Mouse (Mus musculus) stomach, embryonic 14.5 days (tissue): ENCODE data around the gene Adarb2. TPM values are rescaled to one million over a fixed set of nuclear protein-coding genes. Genes with fewer than 3 reads are reported as not detected.

Source experiments
- ATAC-seq: fragments of 200-750 bp; cut with Nextera tagmentation; 2 replicates; pipeline ENCODE4 v1.8.0; 2017; ENCODE audit warnings: low read depth, moderate TSS enrichment; ENCODE audit not compliant: insufficient number of reproducible peaks, insufficient read depth, low FRiP score
- H3K27ac ChIP-seq: fragments of 300-500 bp; sonication (generic); 2 replicates; pipeline ENCODE4 v1.5.1; 2014; ENCODE audit warnings: mild to moderate bottlenecking, low read length, moderate library complexity, mixed read lengths
- H3K27me3 ChIP-seq: fragments of 300-500 bp; sonication (generic); 2 replicates; pipeline ENCODE4 v1.6.1; 2014; ENCODE audit warnings: low read length, control low read depth, mixed read lengths; ENCODE audit not compliant: control insufficient read depth, insufficient read depth
- H3K36me3 ChIP-seq: fragments of 300-500 bp; sonication (generic); 2 replicates; pipeline ENCODE4 v1.6.1; 2014; ENCODE audit warnings: mild to moderate bottlenecking, control low read depth, low read length, moderate library complexity, mixed read lengths; ENCODE audit not compliant: control insufficient read depth, insufficient read depth
- H3K4me1 ChIP-seq: fragments of 300-500 bp; sonication (generic); 2 replicates; pipeline ENCODE4 v1.6.1; 2014; ENCODE audit warnings: low read length, control low read depth, mixed read lengths; ENCODE audit not compliant: control insufficient read depth, insufficient read depth
- H3K4me2 ChIP-seq: fragments of 300-500 bp; sonication (generic); replicated peaks from 2 replicates; pipeline ENCODE4 v1.6.1; 2014; ENCODE audit warnings: low read depth, low read length, control low read depth
- H3K4me3 ChIP-seq: fragments of 300-500 bp; sonication (generic); 2 replicates; pipeline ENCODE4 v1.5.1; 2014; ENCODE audit warnings: low read depth, low read length, control low read depth
- H3K9ac ChIP-seq: fragments of 300-500 bp; sonication (generic); replicated peaks from 2 replicates; pipeline ENCODE4 v1.6.1; 2014; ENCODE audit warnings: low read depth, mild to moderate bottlenecking, control low read depth, low read length, moderate library complexity, mixed read lengths
- H3K9me3 ChIP-seq: fragments of 300-500 bp; sonication (generic); 2 replicates; pipeline ENCODE4 v1.6.1; 2016; ENCODE audit warnings: low read depth, low read length, control low read depth; ENCODE audit not compliant: control insufficient read depth
- WGBS: fragments of 180-500 bp; shearing (Covaris S2); extraction: QIAGEN DNeasy Blood & Tissue Kit; methylation state at CpG from one replicate; pipeline ENCODE4 v1.1.7; 2014; 5-methylcytosine and 5-hydroxymethylcytosine counted together
- polyA plus RNA-seq: library from polyadenylated mRNA; unstranded; fragments of >200 nt; fragmentation: Nextera tagmentation; extraction: Ambion mirVana; gene quantifications from 2 replicates; pipeline ENCODE4 v1.2.1, GENCODE M21; 2014

Adarb2 gene
- 0.71 and 1.3 TPM in 2 replicates for polyA plus RNA-seq

DNA sequence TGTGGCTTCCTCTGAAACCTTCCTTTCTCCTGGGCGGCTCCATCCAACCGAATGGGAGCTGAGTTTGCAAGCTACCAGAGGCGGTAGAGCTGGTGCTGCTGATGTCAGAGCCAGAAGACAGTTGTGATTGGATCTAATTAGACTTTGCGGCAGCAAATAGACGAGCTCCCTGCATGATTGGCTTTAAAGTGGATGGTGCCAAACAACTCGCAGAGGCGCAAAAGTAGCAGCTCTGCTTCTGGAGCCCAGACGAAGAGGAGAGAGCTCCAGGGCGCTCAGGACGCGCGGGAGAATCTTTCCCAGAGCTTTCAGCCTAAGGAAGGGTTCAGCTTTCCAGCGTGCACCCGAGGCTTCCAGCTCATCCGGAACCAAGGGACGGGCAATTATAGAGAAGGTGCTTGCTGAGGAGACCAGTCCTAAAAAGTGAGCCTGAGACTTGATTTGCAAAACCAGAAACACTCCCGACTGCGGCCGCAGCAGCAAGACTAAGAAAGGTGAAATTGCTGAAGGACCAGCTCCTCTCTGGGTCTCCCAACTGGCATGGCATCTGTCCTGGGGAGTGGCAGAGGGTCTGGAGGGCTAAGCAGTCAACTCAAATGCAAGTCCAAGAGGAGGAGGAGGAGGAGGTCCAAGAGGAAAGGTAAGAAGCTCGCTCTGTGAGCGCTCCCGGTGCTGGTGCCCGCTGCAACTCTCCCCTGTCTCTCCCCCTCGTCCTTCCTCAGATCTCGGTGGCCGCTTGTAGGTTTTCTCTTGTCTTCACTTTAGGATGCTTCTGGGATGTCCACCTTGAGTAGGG, at the start of gene Adarb2:
Gene Adarb2, plus strand, starts transcription at position 186 of the 796 bp plus-strand sequence.
- no peak within 1 kb of the TSS for H3K27ac ChIP-seq
- H3K4me3 ChIP-seq, result peak within 1 kb of the TSS; percentile 32
- H3K9me3 ChIP-seq, result no peaks in the 10 kb centered on the region
- H3K27me3 ChIP-seq, result no peaks in the 10 kb centered on the region
- peak within 1 kb of the TSS; percentile 60 for H3K4me2 ChIP-seq
- no peaks in the 10 kb centered on the region for H3K36me3 ChIP-seq
- WGBS, result under 1% methylated on average over 26 of the region's 26 CpGs
- ATAC-seq, result peak; percentile 63; the same call in 1 of the 2 replicates
- peak within 1 kb of the TSS; percentile 6; the same call in 1 of the 2 replicates for H3K9ac ChIP-seq
- H3K4me1 ChIP-seq, result no peaks in the 10 kb centered on the region

DNA sequence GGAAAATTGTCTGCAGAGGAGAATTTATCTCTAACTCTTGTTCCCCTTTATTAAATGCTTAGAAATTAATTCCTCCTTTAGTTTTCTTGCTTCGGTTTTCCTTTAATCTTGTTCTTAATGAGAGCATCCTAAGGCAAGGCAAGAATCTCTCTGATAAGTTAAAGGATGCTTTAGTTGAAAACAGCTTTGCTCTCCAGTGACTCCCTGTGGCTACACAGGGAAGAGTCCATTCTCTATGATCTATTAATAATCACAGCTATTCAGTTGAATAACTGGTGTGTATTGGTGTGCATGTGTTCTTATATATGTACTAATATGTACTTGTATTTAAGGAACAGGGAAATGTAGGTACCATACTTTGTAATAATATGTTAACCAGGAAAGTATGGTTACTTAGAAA, 28.9 kb upstream of the Adarb2 start:
- 82% methylated on average over 1 of the region's 1 CpGs for WGBS
- H3K27me3 ChIP-seq, result no peaks in the 10 kb centered on the region
- no peak overlapping the region for H3K27ac ChIP-seq
- no peak overlapping the region for H3K4me2 ChIP-seq
- ATAC-seq, result no peak
- H3K4me3 ChIP-seq, result no peak overlapping the region
- H3K36me3 ChIP-seq, result no peaks in the 10 kb centered on the region
- H3K9ac ChIP-seq, result no peak overlapping the region
- H3K4me1 ChIP-seq, result no peaks in the 10 kb centered on the region
- no peaks in the 10 kb centered on the region for H3K9me3 ChIP-seq

DNA sequence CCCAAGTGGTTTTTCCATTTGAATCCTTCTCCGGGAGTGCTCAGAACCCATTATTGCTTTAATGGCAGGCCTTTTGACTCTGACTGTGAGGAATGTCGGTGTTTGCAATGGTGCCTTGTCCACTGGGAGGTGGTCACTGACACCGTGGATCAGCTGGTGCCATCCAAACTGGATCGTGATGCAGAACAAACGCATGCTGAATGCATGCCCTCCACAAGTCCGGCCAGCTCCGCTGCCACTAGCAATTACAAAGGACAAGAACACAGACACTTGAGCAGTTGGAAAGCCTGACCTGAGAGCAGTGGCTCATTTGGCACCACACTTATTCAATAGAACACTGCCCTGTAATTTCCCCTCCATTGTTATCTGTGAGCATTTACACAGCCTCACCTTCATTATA, 10.7 kb upstream of the Adarb2 start:
- H3K27me3 ChIP-seq, result no peaks in the 10 kb centered on the region
- no peaks in the 10 kb centered on the region for H3K4me1 ChIP-seq
- H3K9me3 ChIP-seq, result no peaks in the 10 kb centered on the region
- H3K4me2 ChIP-seq, result no peak overlapping the region
- H3K9ac ChIP-seq, result no peak overlapping the region
- H3K4me3 ChIP-seq, result no peak overlapping the region
- ATAC-seq, result no peak
- H3K36me3 ChIP-seq, result no peaks in the 10 kb centered on the region
- H3K27ac ChIP-seq, result no peak overlapping the region
- WGBS, result 69% methylated on average over 7 of the region's 7 CpGs

DNA sequence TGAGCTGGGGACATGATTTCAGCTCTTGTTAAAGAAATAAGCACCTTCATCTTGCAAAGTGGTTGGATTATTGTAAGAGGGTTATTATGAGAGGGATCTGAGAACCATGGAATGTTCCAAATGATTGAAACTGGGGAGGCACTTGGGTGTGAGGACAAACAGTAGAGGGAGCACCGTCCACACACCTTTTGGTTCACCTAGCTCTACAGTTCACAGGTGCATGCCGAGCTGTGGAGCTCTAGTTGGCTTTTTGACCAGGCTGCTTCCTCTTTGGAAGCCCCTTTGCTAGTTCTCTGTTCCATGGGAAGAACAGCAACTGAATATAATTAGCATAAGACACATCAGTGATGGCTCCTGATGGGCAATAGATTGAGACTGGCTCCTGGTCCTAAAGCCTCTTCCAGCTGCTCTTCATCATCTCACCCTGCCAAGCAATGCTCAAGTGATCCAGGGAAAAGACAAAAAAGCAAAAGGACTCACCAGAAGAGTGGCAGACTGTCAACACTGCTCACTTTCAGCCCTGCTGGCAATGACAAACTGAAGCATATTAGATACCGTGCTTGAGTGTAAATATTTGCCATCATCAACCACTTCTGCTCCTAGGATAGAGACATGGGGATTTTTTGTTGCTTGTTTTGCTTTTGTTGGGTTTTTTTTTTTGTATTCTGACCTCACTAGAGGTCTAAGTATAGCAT, 3.3 kb upstream of the Adarb2 start:
- Histone ChIP-seq H3K4me2 (no peak overlapping the region), H3K9ac (no peak overlapping the region), H3K27me3 (no peaks in the 10 kb centered on the region), H3K9me3 (no peaks in the 10 kb centered on the region), H3K36me3 (no peaks in the 10 kb centered on the region), H3K27ac (no peak overlapping the region), H3K4me1 (no peaks in the 10 kb centered on the region), H3K4me3 (no peak overlapping the region)
- 47% methylated on average over 3 of the region's 3 CpGs for WGBS
- ATAC-seq, result no peak

DNA sequence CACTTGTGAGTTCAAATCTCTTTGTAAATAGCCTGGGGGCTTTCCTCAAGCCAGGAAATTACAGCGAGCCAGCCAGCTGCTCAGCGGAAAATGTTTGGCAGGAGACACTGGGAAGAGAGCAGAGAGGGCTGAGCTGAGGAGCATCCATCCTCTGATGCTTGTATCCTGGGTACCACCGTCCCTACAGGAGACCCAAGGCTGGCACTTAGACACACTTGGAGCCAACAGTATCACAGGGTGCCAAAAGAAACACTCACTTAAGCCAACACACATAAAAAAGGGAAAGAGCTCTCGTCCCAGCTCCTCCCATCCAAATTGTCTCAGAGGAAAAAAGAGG, 779 bp downstream of the Adarb2 start:
- no peak overlapping the region for H3K27ac ChIP-seq
- H3K4me3 ChIP-seq, result peak overlapping the region; percentile 32
- H3K36me3 ChIP-seq, result no peaks in the 10 kb centered on the region
- peak overlapping the region; percentile 6; the same call in 1 of the 2 replicates for H3K9ac ChIP-seq
- peak overlapping the region; percentile 60 for H3K4me2 ChIP-seq
- H3K4me1 ChIP-seq, result no peaks in the 10 kb centered on the region
- WGBS, result 7% methylated on average over 4 of the region's 4 CpGs
- H3K27me3 ChIP-seq, result no peaks in the 10 kb centered on the region
- H3K9me3 ChIP-seq, result no peaks in the 10 kb centered on the region
- ATAC-seq, result no peak

DNA sequence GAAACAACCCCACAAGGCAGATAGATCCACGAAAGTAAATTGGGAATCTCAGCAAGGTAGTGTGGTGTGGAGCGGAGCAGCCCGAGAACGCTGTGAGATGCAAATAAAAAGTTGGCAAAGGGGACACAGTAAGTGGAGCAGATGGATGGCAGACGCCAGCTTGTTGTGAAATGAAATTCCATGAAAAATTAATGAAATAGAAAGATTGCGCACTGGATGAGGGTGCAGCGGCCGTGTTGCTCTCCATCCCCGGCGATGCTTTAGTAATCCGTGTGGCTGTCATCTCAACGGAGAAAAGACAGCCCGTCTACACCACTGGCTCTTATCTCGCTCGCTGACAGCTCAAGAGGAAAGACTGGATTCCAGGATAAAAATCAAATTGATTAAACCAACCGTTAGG, 4.7 kb downstream of the Adarb2 start:
- no peak for ATAC-seq
- H3K4me1 ChIP-seq, result no peaks in the 10 kb centered on the region
- no peak overlapping the region for H3K4me2 ChIP-seq
- H3K27ac ChIP-seq, result no peak overlapping the region
- no peaks in the 10 kb centered on the region for H3K27me3 ChIP-seq
- no peak overlapping the region for H3K9ac ChIP-seq
- H3K36me3 ChIP-seq, result no peaks in the 10 kb centered on the region
- H3K4me3 ChIP-seq, result no peak overlapping the region
- 60% methylated on average over 16 of the region's 16 CpGs for WGBS
- H3K9me3 ChIP-seq, result no peaks in the 10 kb centered on the region

DNA sequence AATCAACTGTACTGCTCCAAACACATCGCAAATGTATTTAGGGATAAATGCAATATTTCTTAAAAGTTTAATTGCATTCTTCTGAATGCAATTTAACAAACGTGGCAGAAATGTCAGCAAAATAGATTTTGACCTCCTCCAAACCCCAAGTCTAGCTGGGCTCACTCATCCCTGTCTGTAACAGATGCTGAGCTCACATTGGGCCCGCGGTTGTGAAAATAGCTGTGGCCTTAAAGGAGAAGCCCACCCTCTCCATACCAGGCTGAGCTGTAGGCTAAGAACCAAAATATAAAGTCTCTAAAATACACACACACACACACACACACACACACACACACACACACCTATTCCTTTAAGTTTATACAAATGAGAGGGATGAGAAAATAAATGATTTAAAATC, 8.1 kb downstream of the Adarb2 start:
- Histone ChIP-seq H3K36me3 (no peaks in the 10 kb centered on the region), H3K27me3 (no peaks in the 10 kb centered on the region), H3K4me2 (no peak overlapping the region), H3K27ac (no peak overlapping the region), H3K4me1 (no peaks in the 10 kb centered on the region), H3K4me3 (no peak overlapping the region), H3K9ac (no peak overlapping the region), H3K9me3 (no peaks in the 10 kb centered on the region)
- ATAC-seq, result no peak
- 73% methylated on average over 4 of the region's 4 CpGs for WGBS

DNA sequence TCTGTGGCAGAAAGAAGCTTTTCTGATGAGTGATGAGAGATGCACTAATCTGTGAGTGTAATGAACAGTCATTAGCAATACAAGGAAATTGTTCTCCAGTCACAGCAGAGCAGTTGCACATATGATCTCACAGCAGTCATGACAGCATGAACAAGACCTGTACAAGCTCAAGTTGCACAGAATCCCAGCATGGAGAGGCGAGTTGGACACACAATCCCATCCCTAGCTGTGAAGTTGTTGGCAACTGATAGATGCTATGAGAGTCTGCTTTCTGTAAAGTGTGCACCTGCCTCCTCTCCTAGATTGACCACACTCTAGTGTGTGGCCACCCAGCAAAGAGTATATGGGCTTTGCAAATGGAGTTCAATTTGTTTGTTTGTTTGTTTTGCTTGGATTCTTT, 36.2 kb downstream of the Adarb2 start:
- H3K27ac ChIP-seq, result no peak overlapping the region
- WGBS, result 46% methylated on average over 1 of the region's 1 CpGs
- no peaks in the 10 kb centered on the region for H3K9me3 ChIP-seq
- H3K4me2 ChIP-seq, result no peak overlapping the region
- no peak overlapping the region for H3K4me3 ChIP-seq
- no peaks in the 10 kb centered on the region for H3K27me3 ChIP-seq
- no peaks in the 10 kb centered on the region for H3K4me1 ChIP-seq
- no peak overlapping the region for H3K9ac ChIP-seq
- H3K36me3 ChIP-seq, result no peaks in the 10 kb centered on the region
- no peak for ATAC-seq
